Comparison of ENCODE assay signal across 30 mouse cellular contexts in genomic region chr10:39955163-39955562, GRCm38 (mm10). TPM values are rescaled to one million over a fixed set of nuclear protein-coding genes. Genes with fewer than 3 reads are reported as not detected.
"Had no signal": no experiment of that assay in that cellular context is flagged by ENCODE, and none has a peak within 500 bp of the region (broad histone marks: within the 10 kb centered on the region; RNA-seq: fewer than 3 reads in every experiment).

No protein-coding gene starts in this region.

- H3K4me3 ChIP-seq: gastrocnemius, adult 2 months; heart, embryonic 10.5 days; heart, embryonic 12.5 days; hindbrain, embryonic 10.5 days; hindbrain, embryonic 12.5 days; intestine, embryonic 15.5 days; limb, embryonic 12.5 days; limb, embryonic 15.5 days; liver, embryonic 12.5 days had no signal

- H3K27me3 ChIP-seq: heart, embryonic 12.5 days; hindbrain, embryonic 12.5 days; intestine, embryonic 15.5 days; limb, embryonic 12.5 days; liver, embryonic 12.5 days had no signal

- DNase-seq: gastrocnemius, adult 2 months; gastrocnemius, postnatal 10 days; gastrocnemius, postnatal 25 days; heart, adult 18-20 months; heart, postnatal 10 days; heart, postnatal 4 days; kidney, adult 18-20 months; kidney, adult 8-10 months; kidney, postnatal 10 days; kidney, postnatal 36 days; layer of hippocampus, adult 9-11 months; layer of hippocampus, postnatal 36 days; left cerebral cortex, postnatal 4 days had no signal

- H3K36me3 ChIP-seq: heart, embryonic 10.5 days; heart, embryonic 12.5 days; hindbrain, embryonic 10.5 days; hindbrain, embryonic 12.5 days; intestine, embryonic 15.5 days; limb, embryonic 12.5 days; limb, embryonic 15.5 days; liver, embryonic 12.5 days had no signal

- ATAC-seq: hindbrain, embryonic 16.5 days; inflammation-experienced regulatory T-cells, adult 6 months; intestine, embryonic 15.5 days; intestine, postnatal 0 days; liver, embryonic 12.5 days had no signal

- H3K9ac ChIP-seq: heart, embryonic 12.5 days; hindbrain, embryonic 12.5 days; hindbrain, embryonic 14.5 days; intestine, embryonic 15.5 days; limb, embryonic 12.5 days; limb, embryonic 15.5 days; liver, embryonic 12.5 days; liver, embryonic 14.5 days had no signal

- H3K4me1 ChIP-seq: heart, embryonic 10.5 days; intestine, embryonic 15.5 days; limb, embryonic 12.5 days had no signal

- H3K27ac ChIP-seq: gastrocnemius, adult 2 months; heart, embryonic 10.5 days; hindbrain, embryonic 10.5 days; hindbrain, embryonic 12.5 days; hindbrain, embryonic 14.5 days; intestine, embryonic 15.5 days; limb, embryonic 12.5 days; limb, embryonic 15.5 days; liver, embryonic 12.5 days; liver, embryonic 14.5 days had no signal

- H3K4me2 ChIP-seq: heart, embryonic 12.5 days; hindbrain, embryonic 12.5 days; hindbrain, embryonic 14.5 days; intestine, embryonic 15.5 days; limb, embryonic 12.5 days; limb, embryonic 15.5 days; liver, embryonic 12.5 days had no signal

- H3K9me3 ChIP-seq: heart, embryonic 10.5 days; heart, embryonic 12.5 days; hindbrain, embryonic 10.5 days; hindbrain, embryonic 12.5 days; intestine, embryonic 15.5 days; limb, embryonic 12.5 days; limb, embryonic 15.5 days; liver, embryonic 12.5 days had no signal

RNA-seq across cellular contexts. Expression of gene Mfsd4b3, which starts 4.8 kb away (rescaled TPM):
- polyA plus RNA-seq: inflammation-experienced regulatory T-cells, adult 6 months had no signal

RNA-seq across cellular contexts. Expression of gene Mfsd4b2, which starts 28.4 kb away (rescaled TPM):
- polyA plus RNA-seq: heart, embryonic 10.5 days; heart, embryonic 12.5 days; heart, embryonic 14.5 days; hindbrain, embryonic 10.5 days; hindbrain, embryonic 12.5 days; hindbrain, embryonic 14.5 days; inflammation-experienced regulatory T-cells, adult 6 months; kidney, embryonic 14.5 days; kidney, embryonic 16.5 days; limb, embryonic 12.5 days; limb, embryonic 15.5 days; liver, adult 2 months; liver, embryonic 12.5 days had no signal

RNA-seq across cellular contexts. Expression of gene Mfsd4b5, which starts 31.3 kb away (rescaled TPM):
- polyA plus RNA-seq: heart, embryonic 14.5 days; hindbrain, embryonic 10.5 days; hindbrain, embryonic 16.5 days had no signal
